Mouse (Mus musculus): Measurements from ENCODE around the gene Zfp366. TPM values are rescaled to one million over a fixed set of nuclear protein-coding genes. Genes with fewer than 3 reads are reported as not detected.

The Zfp366 gene
- polyA plus RNA-seq, 1 experiment from 2014 or later = 0.96 TPM

- no peaks in the 10 kb centered on the region for H3K27me3 ChIP-seq
- peak overlapping the region; percentile 71 for H3K27ac ChIP-seq
- no peak for ATAC-seq (ENCODE audit: borderline replicate concordance, extremely low read depth, low FRiP score, low TSS enrichment)
- no peak overlapping the region for H3K4me3 ChIP-seq
- peaks cover 8% of the 10 kb centered on the region; the same call in 1 of the 2 replicates for H3K4me1 ChIP-seq
- no peak overlapping the region for H3K4me2 ChIP-seq
- no peaks in the 10 kb centered on the region for H3K9me3 ChIP-seq
- H3K36me3 ChIP-seq = no peaks in the 10 kb centered on the region
- H3K9ac ChIP-seq = no peak overlapping the region
- 67% methylated on average over 3 of the region's 3 CpGs for WGBS
These were observed 5.0 kb downstream of the Zfp366 start for GRCm38 (mm10) chr13:99189671-99190070.

- Histone ChIP-seq H3K9ac (no peak overlapping the region), H3K4me1 (peaks cover 8% of the 10 kb centered on the region; the same call in 1 of the 2 replicates), H3K36me3 (no peaks in the 10 kb centered on the region), H3K27me3 (no peaks in the 10 kb centered on the region), H3K27ac (peak overlapping the region; percentile 71), H3K4me2 (no peak overlapping the region), H3K9me3 (no peaks in the 10 kb centered on the region), H3K4me3 (no peak overlapping the region)
- WGBS = 56% methylated on average over 11 of the region's 11 CpGs
- ATAC-seq (ENCODE audit: borderline replicate concordance, extremely low read depth, low FRiP score, low TSS enrichment) = no peak
These were observed 5.8 kb downstream of the Zfp366 start for GRCm38 (mm10) chr13:99190466-99190865.

- no peaks in the 10 kb centered on the region for H3K9me3 ChIP-seq
- no peak overlapping the region for H3K4me2 ChIP-seq
- no peaks in the 10 kb centered on the region for H3K27me3 ChIP-seq
- no peak overlapping the region for H3K4me3 ChIP-seq
- H3K4me1 ChIP-seq = peaks cover 8% of the 10 kb centered on the region; the same call in 1 of the 2 replicates
- ATAC-seq (ENCODE audit: borderline replicate concordance, extremely low read depth, low FRiP score, low TSS enrichment) = no peak
- no peak overlapping the region for H3K9ac ChIP-seq
- H3K27ac ChIP-seq = no peak overlapping the region
- no peaks in the 10 kb centered on the region for H3K36me3 ChIP-seq
- 86% methylated on average over 13 of the region's 13 CpGs for WGBS
These were observed 6.4 kb downstream of the Zfp366 start for GRCm38 (mm10) chr13:99191063-99191462.

GRCm38 (mm10) chr13:99196314-99196713, 11.7 kb downstream of the Zfp366 start:
- WGBS = 64% methylated on average over 12 of the region's 12 CpGs
- Histone ChIP-seq H3K4me3 (no peak overlapping the region), H3K27ac (no peak overlapping the region), H3K4me2 (no peak overlapping the region), H3K27me3 (no peaks in the 10 kb centered on the region), H3K4me1 (peaks cover 3% of the 10 kb centered on the region; the same call in 1 of the 2 replicates), H3K9me3 (no peaks in the 10 kb centered on the region), H3K9ac (no peak overlapping the region), H3K36me3 (no peaks in the 10 kb centered on the region)
- ATAC-seq (ENCODE audit: borderline replicate concordance, extremely low read depth, low FRiP score, low TSS enrichment) = no peak

GRCm38 (mm10) chr13:99196865-99197264, 12.2 kb downstream of the Zfp366 start:
- Histone ChIP-seq H3K4me1 (peaks cover 4% of the 10 kb centered on the region; the same call in 1 of the 2 replicates), H3K27me3 (no peaks in the 10 kb centered on the region)
- no peak for ATAC-seq (ENCODE audit: borderline replicate concordance, extremely low read depth, low FRiP score, low TSS enrichment)

GRCm38 (mm10) chr13:99201647-99202574, 17.3 kb downstream of the Zfp366 start:
- Histone ChIP-seq H3K4me3 (no peak overlapping the region), H3K4me1 (peaks cover 4% of the 10 kb centered on the region; the same call in 1 of the 2 replicates), H3K4me2 (no peak overlapping the region), H3K27ac (peak overlapping the region; percentile 22), H3K9me3 (no peaks in the 10 kb centered on the region), H3K9ac (no peak overlapping the region), H3K27me3 (no peaks in the 10 kb centered on the region), H3K36me3 (no peaks in the 10 kb centered on the region)
- no peak for ATAC-seq (ENCODE audit: borderline replicate concordance, extremely low read depth, low FRiP score, low TSS enrichment)
- WGBS = 61% methylated on average over 16 of the region's 16 CpGs

More at GRCm38 (mm10) chr13:99196865-99197264, 12.2 kb downstream of the Zfp366 start:
- no peaks in the 10 kb centered on the region for H3K36me3 ChIP-seq
- WGBS = 58% methylated on average over 4 of the region's 4 CpGs
- no peak overlapping the region for H3K4me3 ChIP-seq
- no peak overlapping the region for H3K27ac ChIP-seq
- H3K9ac ChIP-seq = no peak overlapping the region
- H3K4me2 ChIP-seq = no peak overlapping the region
- no peaks in the 10 kb centered on the region for H3K9me3 ChIP-seq

- no peak overlapping the region for H3K9ac ChIP-seq
- H3K36me3 ChIP-seq = no peaks in the 10 kb centered on the region
- ATAC-seq (ENCODE audit: borderline replicate concordance, extremely low read depth, low FRiP score, low TSS enrichment) = no peak
- H3K27me3 ChIP-seq = no peaks in the 10 kb centered on the region
- WGBS = 87% methylated on average over 9 of the region's 9 CpGs
- H3K4me3 ChIP-seq = no peak overlapping the region
- no peak overlapping the region for H3K27ac ChIP-seq
- H3K9me3 ChIP-seq = no peaks in the 10 kb centered on the region
- H3K4me1 ChIP-seq = 0 out of 2 replicates have a peak, but pooled peaks cover under 1% of the 10 kb centered on the region
- H3K4me2 ChIP-seq = no peak overlapping the region
These were observed 22.6 kb downstream of the Zfp366 start for GRCm38 (mm10) chr13:99207214-99207613.

GRCm38 (mm10) chr13:99209859-99210258, 25.2 kb downstream of the Zfp366 start:
- Histone ChIP-seq H3K9ac (no peak overlapping the region), H3K4me2 (no peak overlapping the region), H3K4me3 (no peak overlapping the region), H3K4me1 (no peaks in the 10 kb centered on the region), H3K36me3 (no peaks in the 10 kb centered on the region), H3K9me3 (no peaks in the 10 kb centered on the region), H3K27ac (no peak overlapping the region), H3K27me3 (no peaks in the 10 kb centered on the region)
- WGBS = 82% methylated on average over 5 of the region's 5 CpGs
- ATAC-seq (ENCODE audit: borderline replicate concordance, extremely low read depth, low FRiP score, low TSS enrichment) = no peak

- Histone ChIP-seq H3K27ac (no peak overlapping the region), H3K36me3 (no peaks in the 10 kb centered on the region), H3K4me2 (no peak overlapping the region), H3K4me1 (no peaks in the 10 kb centered on the region), H3K9me3 (no peaks in the 10 kb centered on the region), H3K4me3 (no peak overlapping the region), H3K9ac (no peak overlapping the region), H3K27me3 (no peaks in the 10 kb centered on the region)
- ATAC-seq (ENCODE audit: borderline replicate concordance, extremely low read depth, low FRiP score, low TSS enrichment) = no peak
- 45% methylated on average over 5 of the region's 5 CpGs for WGBS
These were observed 26.2 kb downstream of the Zfp366 start for GRCm38 (mm10) chr13:99210837-99211236.

- Histone ChIP-seq H3K36me3 (no peaks in the 10 kb centered on the region), H3K9ac (no peak overlapping the region), H3K4me1 (no peaks in the 10 kb centered on the region), H3K4me3 (no peak overlapping the region), H3K27me3 (no peaks in the 10 kb centered on the region), H3K4me2 (no peak overlapping the region), H3K27ac (no peak overlapping the region), H3K9me3 (no peaks in the 10 kb centered on the region)
- ATAC-seq (ENCODE audit: borderline replicate concordance, extremely low read depth, low FRiP score, low TSS enrichment) = no peak
- 51% methylated on average over 5 of the region's 5 CpGs for WGBS
These were observed 28.4 kb downstream of the Zfp366 start for GRCm38 (mm10) chr13:99212976-99213375.

- Histone ChIP-seq H3K9me3 (no peaks in the 10 kb centered on the region), H3K4me2 (no peak overlapping the region), H3K27ac (no peak overlapping the region), H3K4me3 (no peak overlapping the region), H3K36me3 (no peaks in the 10 kb centered on the region), H3K27me3 (no peaks in the 10 kb centered on the region), H3K4me1 (no peaks in the 10 kb centered on the region), H3K9ac (no peak overlapping the region)
- WGBS = 83% methylated on average over 2 of the region's 2 CpGs
- no peak for ATAC-seq (ENCODE audit: borderline replicate concordance, extremely low read depth, low FRiP score, low TSS enrichment)
These were observed 31.4 kb downstream of the Zfp366 start for GRCm38 (mm10) chr13:99216005-99216404.

- Histone ChIP-seq H3K9me3 (no peaks in the 10 kb centered on the region), H3K27me3 (no peaks in the 10 kb centered on the region), H3K4me1 (no peaks in the 10 kb centered on the region), H3K4me2 (no peak overlapping the region), H3K4me3 (no peak overlapping the region), H3K27ac (peak overlapping the region; percentile 35), H3K9ac (no peak overlapping the region), H3K36me3 (no peaks in the 10 kb centered on the region)
- ATAC-seq (ENCODE audit: borderline replicate concordance, extremely low read depth, low FRiP score, low TSS enrichment) = no peak
- WGBS = 35% methylated on average over 4 of the region's 4 CpGs
These were observed 33.4 kb downstream of the Zfp366 start for GRCm38 (mm10) chr13:99217984-99218383.

All from lung, embryonic 15.5 days (tissue).